Mouse (Mus musculus): ENCODE measurements around the gene Urb1.

- TF ChIP-seq CTCF (IDR thresholded peaks at IDR 0.05; ENCODE audit: extremely low read depth, insufficient read depth, insufficient read length, insufficient replicate concordance) (no peak), POLR2A (IDR thresholded peaks at IDR 0.05; ENCODE audit: low read depth, low read length) (no peak)
Measured at GRCm38 (mm10) chr16:90822981-90823380, 12.8 kb upstream of the Urb1 start.
